Mouse (Mus musculus): Measurements from ENCODE around the gene Crebl2.
A peak's percentile ranks its signal among the peaks of the same experiment; 100 is the strongest.

Crebl2 gene

GRCm38 (mm10) chr6:134876795-134877194 is 46.8 kb downstream of the Crebl2 start:
- peak in 1 of 2 experiments; percentile 17 for DNase-seq

DNA sequence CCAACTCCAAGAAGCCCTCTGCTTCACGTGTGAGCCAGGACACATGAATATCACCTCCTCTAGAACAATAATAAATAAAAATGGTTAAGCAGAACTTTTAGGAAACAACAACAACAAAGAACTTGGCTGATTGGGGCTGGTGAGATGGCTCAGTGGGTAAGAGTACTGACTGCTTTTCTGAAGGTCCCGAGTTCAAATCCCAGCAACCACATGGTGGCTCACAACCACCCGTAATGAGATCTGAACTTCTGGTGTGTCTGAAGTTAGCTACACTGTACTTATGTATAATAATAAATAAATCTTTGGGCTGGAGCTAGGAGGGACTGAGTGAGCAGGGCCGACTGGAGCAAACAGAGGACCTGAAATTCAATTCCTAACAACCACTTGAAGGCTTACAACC is 47.3 kb downstream of the Crebl2 start:
- no peak for DNase-seq

DNA sequence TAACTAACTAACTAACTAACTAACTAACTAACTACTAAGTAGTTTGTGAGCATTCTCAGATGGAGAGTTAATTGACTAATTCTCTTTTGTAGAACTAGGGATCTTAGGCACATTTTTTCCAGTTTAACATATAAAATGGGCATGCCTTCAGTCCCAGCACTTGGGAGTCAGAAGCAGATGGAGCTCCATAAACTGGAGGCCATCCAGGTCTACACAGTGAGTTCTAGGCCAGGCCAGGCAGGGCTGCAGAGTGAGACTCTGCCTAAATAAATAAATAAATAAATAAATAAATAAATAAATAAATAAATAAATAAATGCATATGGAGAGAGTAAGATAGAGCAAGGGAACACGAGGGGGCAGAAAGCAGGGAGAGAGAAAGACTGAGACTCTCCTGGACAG is 47.9 kb downstream of the Crebl2 start:
- no peak for DNase-seq

DNA sequence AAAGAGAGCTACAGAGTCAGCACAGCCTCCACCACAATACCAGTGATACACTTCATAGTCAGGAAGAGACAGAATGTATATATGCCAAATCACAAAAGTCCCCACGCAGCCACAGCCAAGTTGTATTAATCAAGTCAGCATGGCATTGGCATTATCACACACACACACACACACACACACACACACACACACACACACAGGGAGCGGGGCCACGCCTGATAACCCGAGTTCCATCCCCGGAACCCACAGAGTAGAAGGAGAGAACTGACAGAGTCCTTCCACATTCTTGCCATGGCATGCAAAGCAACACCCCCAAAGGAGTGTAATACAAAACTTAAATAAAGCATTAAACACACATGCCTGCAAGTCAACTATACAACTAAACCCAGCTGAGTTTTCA is 49.6 kb downstream of the Crebl2 start:
- DNase-seq, result no peak

DNA sequence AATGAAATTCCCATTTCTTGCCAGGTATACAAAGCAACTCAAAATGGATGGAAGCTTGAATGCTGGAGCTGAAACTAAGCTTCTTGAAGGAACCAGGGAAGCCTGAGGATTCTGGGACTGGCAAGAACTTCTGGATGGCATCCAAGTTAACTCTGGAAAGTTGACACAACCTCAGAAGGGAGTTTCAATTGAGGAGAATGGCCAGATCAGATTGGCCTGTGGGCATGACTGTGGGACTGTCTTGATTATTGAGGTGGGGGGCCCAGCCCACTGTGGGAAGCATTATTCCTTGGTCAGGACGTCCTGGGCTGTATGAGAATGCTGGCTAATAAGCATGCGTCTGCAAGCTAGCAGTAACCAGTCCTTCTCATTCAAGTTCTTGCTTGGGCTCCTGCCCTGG is 50.1 kb downstream of the Crebl2 start:
- no peak for DNase-seq

DNA sequence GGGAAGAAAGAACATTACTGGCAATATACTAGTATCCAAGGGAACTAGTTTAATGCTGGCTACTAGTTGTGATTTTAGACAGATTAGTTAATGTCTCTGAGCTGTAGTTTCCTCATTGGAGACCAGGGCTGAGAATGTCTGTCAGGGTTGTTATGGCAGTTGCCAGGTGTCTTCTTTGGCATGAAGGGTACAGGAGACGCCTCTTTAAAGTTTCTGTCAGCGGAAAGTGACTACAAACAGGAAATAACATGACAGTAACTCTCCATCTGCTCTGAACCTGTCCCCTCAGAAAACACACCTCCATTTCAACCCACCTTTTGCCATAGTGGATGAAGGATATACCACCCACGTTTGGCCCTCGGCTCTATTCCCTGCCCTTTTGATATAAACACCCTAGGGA is 53.7 kb downstream of the Crebl2 start:
- no peak for DNase-seq

GRCm38 (mm10) chr6:134885515-134885914 is 55.6 kb downstream of the Crebl2 start:
- no peak for DNase-seq

DNA sequence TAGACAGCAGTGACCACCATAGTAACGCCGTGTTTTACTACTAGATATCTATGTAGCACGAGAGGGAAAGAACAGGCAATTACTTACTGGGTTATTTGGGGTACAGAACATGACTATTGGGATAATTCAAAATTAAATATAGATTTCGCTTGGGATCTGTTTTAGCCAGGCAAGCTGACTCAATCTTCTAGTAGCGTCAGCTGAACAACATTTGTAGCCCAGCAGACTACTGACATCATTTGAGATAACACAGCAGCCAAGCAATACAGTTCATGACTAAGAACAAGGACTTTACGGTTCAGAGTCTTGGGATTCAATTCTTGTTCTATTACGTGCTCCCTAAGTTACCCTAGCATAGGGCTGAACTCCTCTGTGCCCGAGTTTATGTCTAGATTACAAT is 56.5 kb downstream of the Crebl2 start:
- no peak for DNase-seq

GRCm38 (mm10) chr6:134887008-134887407 is 57.1 kb downstream of the Crebl2 start:
- no peak for DNase-seq

DNA sequence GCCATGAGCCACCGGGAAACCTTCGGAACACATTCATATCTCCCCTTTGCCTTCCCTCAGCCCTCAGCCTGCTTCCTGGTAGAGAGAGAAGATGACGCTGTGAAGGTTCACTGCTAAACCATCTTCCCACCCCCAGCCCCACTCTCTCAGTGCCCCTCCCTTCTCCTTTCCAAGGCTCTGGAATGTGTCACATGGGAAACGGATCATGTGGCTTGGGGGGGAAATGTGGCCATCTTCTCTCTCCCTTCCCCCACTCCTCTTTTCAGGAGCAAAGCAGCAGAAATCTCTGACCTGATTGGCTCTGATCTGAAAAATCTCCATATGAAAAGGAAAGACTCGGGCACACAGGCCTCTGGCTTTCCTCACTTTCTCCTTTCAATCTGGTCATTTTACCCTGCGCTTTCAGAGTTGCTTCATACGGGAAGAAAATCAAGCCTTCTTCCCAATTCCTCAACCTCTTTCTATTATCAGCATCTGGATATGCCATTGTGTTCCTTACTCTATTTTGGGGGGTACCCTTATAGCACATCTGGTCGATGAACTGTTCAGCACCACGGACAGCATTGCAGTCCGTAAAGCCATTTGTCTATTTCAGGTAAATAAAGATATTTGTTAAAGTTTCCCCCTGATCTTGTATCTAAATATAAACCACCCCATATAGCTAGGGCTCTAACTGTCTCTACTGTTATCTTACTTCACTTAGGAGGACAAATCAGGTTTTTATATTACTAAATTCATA is 57.9 kb downstream of the Crebl2 start:
- DNase-seq, result peak in 1 of 2 experiments; percentile 12

DNA sequence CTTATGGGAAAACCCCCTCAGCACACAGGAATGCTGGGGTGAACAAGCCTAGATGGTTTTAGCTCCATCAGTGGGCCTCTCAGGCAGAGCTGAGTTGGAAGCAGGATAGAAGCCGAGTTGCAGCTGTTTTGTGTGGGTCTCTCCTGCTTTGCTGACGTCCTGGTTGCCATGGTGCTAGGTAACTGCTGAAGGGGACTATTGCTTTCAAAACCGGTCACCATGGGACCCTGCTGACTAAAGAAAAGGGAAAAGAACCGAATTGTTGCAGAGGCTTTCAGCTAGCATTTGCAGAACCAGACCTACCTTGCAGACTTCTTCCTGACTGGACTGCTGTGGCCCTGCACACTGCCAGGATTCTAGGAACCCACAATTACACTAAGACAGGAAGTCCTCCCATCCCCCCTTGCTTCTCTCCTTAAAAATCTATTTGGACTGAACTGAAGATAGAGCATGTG is 58.6 kb downstream of the Crebl2 start:
- DNase-seq, result no peak

DNA sequence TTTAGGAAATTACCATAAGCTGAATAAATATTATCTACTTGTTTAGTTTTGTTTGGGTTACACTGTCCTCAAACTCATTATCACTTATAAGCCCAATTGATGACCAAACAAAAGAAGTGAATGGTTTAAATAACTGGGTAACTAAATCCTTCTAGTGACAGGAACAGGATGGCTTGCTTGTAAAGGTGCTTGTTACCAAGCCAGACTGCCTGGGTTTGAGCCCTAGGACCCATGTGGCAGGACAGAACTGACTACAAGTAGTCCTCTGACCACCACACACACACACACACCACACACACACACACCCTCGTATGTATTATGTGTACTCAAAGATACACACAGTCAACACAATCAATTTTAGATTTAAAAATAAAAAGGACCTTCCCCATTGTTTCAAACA is 59.8 kb downstream of the Crebl2 start:
- DNase-seq, result no peak

GRCm38 (mm10) chr6:134890436-134890835 is 60.5 kb downstream of the Crebl2 start:
- no peak for DNase-seq

GRCm38 (mm10) chr6:134896570-134897436 is 66.8 kb downstream of the Crebl2 start:
- DNase-seq, result peak in 1 of 2 experiments; percentile 15

DNA sequence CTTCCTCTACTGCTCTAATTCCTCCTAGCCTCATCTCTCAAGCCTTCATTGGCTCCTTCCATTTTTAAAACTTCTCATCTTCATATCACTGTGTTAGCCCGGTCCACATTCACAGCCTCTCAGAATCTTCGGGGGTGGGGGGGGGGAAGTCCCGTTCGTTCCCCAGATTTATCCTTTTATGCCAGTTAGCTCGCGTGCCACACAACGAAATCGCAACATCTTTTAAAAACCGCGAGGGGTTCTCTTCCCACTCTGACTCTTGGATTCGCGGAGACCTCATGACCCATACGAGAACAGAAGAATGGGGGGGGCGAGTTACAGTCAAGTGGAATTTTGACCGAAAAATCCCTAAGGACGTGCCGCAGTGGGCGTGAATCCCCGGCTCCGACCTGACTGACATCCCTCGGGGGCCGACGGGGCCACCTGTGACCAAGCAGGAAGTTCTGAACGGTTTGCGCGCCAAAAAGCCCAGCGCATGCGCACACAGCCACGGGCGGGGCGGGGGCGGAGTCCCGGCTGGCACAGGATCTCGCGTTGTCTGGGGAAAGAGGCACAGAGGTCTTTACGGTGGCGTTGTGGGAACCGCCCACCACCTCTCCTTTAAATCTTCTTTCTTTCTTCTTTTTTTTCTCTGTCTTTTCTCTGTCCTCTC is 67.6 kb downstream of the Crebl2 start:
- DNase-seq, result peak; percentile 97 to 98

DNA sequence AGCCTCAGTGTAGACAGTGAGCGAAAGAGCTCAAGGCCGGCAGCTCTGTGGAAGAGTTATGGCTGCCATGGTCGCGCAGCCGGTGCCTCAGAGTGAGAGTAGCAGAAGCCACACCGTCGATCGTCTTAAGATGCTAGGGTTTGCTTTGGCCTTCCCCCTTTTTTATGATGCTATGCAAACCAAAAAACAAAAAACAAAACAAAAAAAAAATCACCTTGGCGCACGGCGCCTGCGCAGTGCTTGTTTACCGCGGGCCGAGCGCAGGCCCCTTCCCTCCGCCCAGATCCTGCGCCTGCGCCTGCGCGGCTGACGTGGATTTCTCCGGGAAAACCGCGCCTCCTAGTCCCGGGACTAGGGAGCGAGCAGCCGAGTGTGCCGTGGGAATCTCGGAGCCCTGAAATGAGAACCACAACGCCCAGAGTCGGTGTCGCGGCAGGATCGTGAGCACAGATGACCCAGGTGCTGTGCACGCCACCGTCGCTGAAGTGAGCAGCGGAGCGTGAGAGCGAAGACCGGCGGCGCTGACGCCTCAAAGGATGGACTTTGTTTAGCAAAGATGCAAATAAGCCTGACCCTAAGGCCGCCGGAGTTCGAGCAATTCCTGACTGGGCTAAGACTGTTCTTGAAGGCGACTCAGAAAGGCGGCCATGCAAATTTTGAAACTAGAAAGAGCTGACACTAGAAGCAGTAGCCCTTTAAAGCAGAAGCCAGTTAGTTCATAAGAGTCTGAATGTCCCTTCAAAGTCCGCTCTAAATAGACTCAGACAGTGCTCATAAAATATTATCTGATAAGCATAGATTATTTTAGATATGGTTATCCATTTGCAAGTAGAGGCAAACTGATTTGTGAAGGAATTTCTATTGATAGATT is 68.4 kb downstream of the Crebl2 start, which contains the start of gene Gpr19:
Gene Gpr19, minus strand, starts transcription at position 484 of the 871 bp plus-strand sequence.
- peak; percentile 93 to 95 for DNase-seq

DNA sequence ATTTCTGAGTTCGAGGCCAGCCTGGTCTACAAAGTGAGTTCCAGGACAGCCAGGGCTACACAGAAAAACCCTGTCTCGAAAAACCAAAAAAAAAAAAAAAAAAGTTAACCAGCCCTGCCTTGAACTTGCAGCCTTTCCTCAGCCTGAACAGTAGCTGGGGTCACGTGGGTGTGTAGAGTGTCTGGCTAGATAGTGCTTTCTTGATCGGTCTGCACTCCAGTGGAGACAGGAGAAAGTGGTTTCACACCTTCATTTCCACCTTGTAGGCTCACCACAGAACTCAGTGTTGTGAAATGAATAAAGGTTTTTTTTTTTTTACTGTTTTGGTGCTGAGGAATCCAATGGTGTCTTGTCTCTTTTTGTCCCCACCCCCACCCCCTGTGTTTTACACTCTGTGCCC is 73.4 kb downstream of the Crebl2 start:
- no peak for DNase-seq

- DNase-seq, result no peak
These were observed 74.2 kb downstream of the Crebl2 start for GRCm38 (mm10) chr6:134903891-134904884.

DNA sequence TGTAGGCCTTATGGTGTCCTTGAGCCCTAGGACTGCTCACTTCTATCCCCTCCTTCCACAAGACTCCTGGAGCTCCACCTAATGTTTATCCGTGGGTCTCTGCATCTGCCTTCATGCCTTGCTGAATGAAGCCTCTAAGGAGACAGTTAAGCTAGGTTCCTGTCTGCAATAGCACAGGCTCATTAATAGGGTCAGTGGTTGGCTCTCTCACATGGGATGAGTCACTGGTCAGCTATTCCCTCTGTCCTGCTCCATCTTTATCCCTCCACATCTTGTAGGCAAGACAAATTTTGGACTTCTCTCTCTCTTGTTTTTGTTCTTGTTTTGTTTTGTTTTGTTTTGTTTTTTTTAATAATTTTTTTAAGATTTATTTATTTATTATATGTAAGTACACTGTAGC is 75.9 kb downstream of the Crebl2 start:
- no peak for DNase-seq
